Mouse (Mus musculus): ENCODE results near the gene Gm2115. TPM values are rescaled to one million over a fixed set of nuclear protein-coding genes. Genes with fewer than 3 reads are reported as not detected.
A peak's percentile ranks its signal among the peaks of the same experiment; 100 is the strongest.

Gm2115 gene
- polyA plus RNA-seq, 1 experiment from 2014 or later: 2.3 TPM

DNA sequence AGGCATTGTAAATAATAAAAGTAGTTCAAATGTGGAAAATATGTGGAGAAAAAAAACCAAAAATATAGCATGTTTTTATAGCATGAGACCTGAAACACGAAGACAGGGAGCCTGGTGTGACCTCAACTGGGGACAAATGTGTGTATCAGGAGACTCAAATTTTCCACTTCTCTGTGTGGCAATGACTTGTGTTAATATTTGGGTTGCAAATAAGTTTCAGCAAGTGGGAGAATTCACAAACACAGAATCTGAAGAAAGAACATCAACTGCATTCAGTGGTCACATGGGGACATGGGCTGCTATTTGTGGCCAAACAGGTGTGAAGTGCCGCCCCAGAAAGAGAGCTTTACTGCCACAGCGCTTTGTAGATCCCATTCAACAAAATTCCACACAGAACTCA is 67.9 kb downstream of the Gm2115 start:
- no peak for TF ChIP-seq EP300 (optimal IDR thresholded peaks at IDR 0.05)
- Histone ChIP-seq H3K27me3 (ENCODE audit: control insufficient read depth, insufficient read depth, low read length) (no peaks in the 10 kb centered on the region), H3K9me3 (ENCODE audit: control insufficient read depth, low read length) (no peaks in the 10 kb centered on the region), H3K36me3 (ENCODE audit: control insufficient read depth, insufficient read depth, low read length) (no peaks in the 10 kb centered on the region), H3K4me3 (ENCODE audit: low read depth, low read length) (no peak overlapping the region), H3K27ac (replicated peaks) (no peak overlapping the region), H3K4me2 (replicated peaks; ENCODE audit: low read depth) (no peak overlapping the region), H3K4me1 (replicated peaks; ENCODE audit: control insufficient read depth, insufficient read depth) (no peaks in the 10 kb centered on the region), H3K9ac (ENCODE audit: low read length) (no peak overlapping the region)
- no peak for DNase-seq (ENCODE audit: low spot score)
- WGBS: 81% methylated on average over 3 of the region's 3 CpGs
- ATAC-seq (ENCODE audit: low FRiP score, low TSS enrichment): no peak

GRCm38 (mm10) chr7:84600631-84601030 is 71.9 kb downstream of the Gm2115 start:
- DNase-seq (ENCODE audit: low spot score) (no peak), ATAC-seq (ENCODE audit: low FRiP score, low TSS enrichment) (no peak)
- Histone ChIP-seq H3K9ac (ENCODE audit: low read length) (no peak overlapping the region), H3K27ac (replicated peaks) (no peak overlapping the region), H3K27me3 (ENCODE audit: control insufficient read depth, insufficient read depth, low read length) (no peaks in the 10 kb centered on the region), H3K9me3 (ENCODE audit: control insufficient read depth, low read length) (no peaks in the 10 kb centered on the region), H3K4me1 (replicated peaks; ENCODE audit: control insufficient read depth, insufficient read depth) (no peaks in the 10 kb centered on the region), H3K4me2 (replicated peaks; ENCODE audit: low read depth) (no peak overlapping the region), H3K36me3 (ENCODE audit: control insufficient read depth, insufficient read depth, low read length) (no peaks in the 10 kb centered on the region), H3K4me3 (ENCODE audit: low read depth, low read length) (no peak overlapping the region)
- WGBS: 86% methylated on average over 2 of the region's 2 CpGs
- TF ChIP-seq EP300 (optimal IDR thresholded peaks at IDR 0.05): no peak
- TF ChIP-seq CTCF (IDR thresholded peaks at IDR 0.05; ENCODE audit: low read depth): no peak

DNA sequence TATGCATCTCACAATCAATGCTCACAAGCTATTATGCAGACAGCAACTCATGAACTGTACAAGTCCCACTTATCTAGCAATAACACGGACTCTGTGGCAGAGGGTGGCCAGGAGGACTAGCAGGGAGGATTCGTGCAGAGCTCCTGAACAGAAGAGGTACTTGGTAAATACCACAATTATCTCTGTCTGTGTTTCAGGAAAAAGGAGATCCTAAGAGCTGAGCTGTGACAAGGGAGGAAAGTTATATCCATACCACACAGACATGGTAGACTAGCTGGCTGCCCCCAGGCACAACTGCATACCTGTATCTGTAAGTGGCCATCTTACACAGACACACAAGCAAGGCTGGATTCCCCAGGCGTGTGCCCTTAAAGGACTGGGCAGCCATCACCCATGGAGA is 72.6 kb downstream of the Gm2115 start:
- no peak overlapping the region for H3K27ac ChIP-seq (replicated peaks)
- no peak for ATAC-seq (ENCODE audit: low FRiP score, low TSS enrichment)
- H3K36me3 ChIP-seq (ENCODE audit: control insufficient read depth, insufficient read depth, low read length): no peaks in the 10 kb centered on the region
- no peak overlapping the region for H3K4me3 ChIP-seq (ENCODE audit: low read depth, low read length)
- H3K9ac ChIP-seq (ENCODE audit: low read length): no peak overlapping the region
- H3K27me3 ChIP-seq (ENCODE audit: control insufficient read depth, insufficient read depth, low read length): no peaks in the 10 kb centered on the region
- no peak overlapping the region for H3K4me2 ChIP-seq (replicated peaks; ENCODE audit: low read depth)
- no peaks in the 10 kb centered on the region for H3K9me3 ChIP-seq (ENCODE audit: control insufficient read depth, low read length)
- no peaks in the 10 kb centered on the region for H3K4me1 ChIP-seq (replicated peaks; ENCODE audit: control insufficient read depth, insufficient read depth)
- TF ChIP-seq EP300 (optimal IDR thresholded peaks at IDR 0.05) (no peak), CTCF (IDR thresholded peaks at IDR 0.05; ENCODE audit: low read depth) (no peak)
- WGBS: 81% methylated on average over 3 of the region's 3 CpGs
- no peak for DNase-seq (ENCODE audit: low spot score)

- Histone ChIP-seq H3K9ac (ENCODE audit: low read length) (no peak overlapping the region), H3K4me2 (replicated peaks; ENCODE audit: low read depth) (no peak overlapping the region), H3K9me3 (ENCODE audit: control insufficient read depth, low read length) (no peaks in the 10 kb centered on the region), H3K36me3 (ENCODE audit: control insufficient read depth, insufficient read depth, low read length) (no peaks in the 10 kb centered on the region), H3K4me1 (replicated peaks; ENCODE audit: control insufficient read depth, insufficient read depth) (no peaks in the 10 kb centered on the region), H3K27ac (replicated peaks) (no peak overlapping the region), H3K4me3 (ENCODE audit: low read depth, low read length) (no peak overlapping the region), H3K27me3 (ENCODE audit: control insufficient read depth, insufficient read depth, low read length) (no peaks in the 10 kb centered on the region)
- WGBS: 56% methylated on average over 3 of the region's 3 CpGs
- ATAC-seq (ENCODE audit: low FRiP score, low TSS enrichment) (peak; percentile 9; the same call in 1 of the 2 replicates), DNase-seq (ENCODE audit: low spot score) (peak; percentile 19)
- TF ChIP-seq EP300 (optimal IDR thresholded peaks at IDR 0.05) (no peak), CTCF (IDR thresholded peaks at IDR 0.05; ENCODE audit: low read depth) (no peak)
Observed at GRCm38 (mm10) chr7:84604501-84604900, 75.7 kb downstream of the Gm2115 start.

GRCm38 (mm10) chr7:84605033-84605687 is 76.4 kb downstream of the Gm2115 start:
- peak overlapping the region; percentile 61 for H3K27ac ChIP-seq (replicated peaks)
- TF ChIP-seq CTCF (IDR thresholded peaks at IDR 0.05; ENCODE audit: low read depth) (no peak), EP300 (optimal IDR thresholded peaks at IDR 0.05) (no peak)
- no peaks in the 10 kb centered on the region for H3K4me1 ChIP-seq (replicated peaks; ENCODE audit: control insufficient read depth, insufficient read depth)
- ATAC-seq (ENCODE audit: low FRiP score, low TSS enrichment) (peak; percentile 53), DNase-seq (ENCODE audit: low spot score) (no peak)
- 10% methylated on average over 19 of the region's 19 CpGs for WGBS
- H3K9me3 ChIP-seq (ENCODE audit: control insufficient read depth, low read length): no peaks in the 10 kb centered on the region
- no peaks in the 10 kb centered on the region for H3K27me3 ChIP-seq (ENCODE audit: control insufficient read depth, insufficient read depth, low read length)
- H3K4me3 ChIP-seq (ENCODE audit: low read depth, low read length): peak overlapping the region; percentile 57
- peak overlapping the region; percentile 96 for H3K4me2 ChIP-seq (replicated peaks; ENCODE audit: low read depth)
- H3K9ac ChIP-seq (ENCODE audit: low read length): peak overlapping the region; percentile 63
- no peaks in the 10 kb centered on the region for H3K36me3 ChIP-seq (ENCODE audit: control insufficient read depth, insufficient read depth, low read length)

- Histone ChIP-seq H3K4me2 (replicated peaks; ENCODE audit: low read depth) (peak overlapping the region; percentile 96), H3K27me3 (ENCODE audit: control insufficient read depth, insufficient read depth, low read length) (no peaks in the 10 kb centered on the region), H3K36me3 (ENCODE audit: control insufficient read depth, insufficient read depth, low read length) (no peaks in the 10 kb centered on the region), H3K4me1 (replicated peaks; ENCODE audit: control insufficient read depth, insufficient read depth) (no peaks in the 10 kb centered on the region), H3K4me3 (ENCODE audit: low read depth, low read length) (peak overlapping the region; percentile 57), H3K9ac (ENCODE audit: low read length) (peak overlapping the region; percentile 63), H3K27ac (replicated peaks) (peak overlapping the region; percentile 61), H3K9me3 (ENCODE audit: control insufficient read depth, low read length) (no peaks in the 10 kb centered on the region)
- no peak for TF ChIP-seq EP300 (optimal IDR thresholded peaks at IDR 0.05)
- ATAC-seq (ENCODE audit: low FRiP score, low TSS enrichment): peak; percentile 94
- 0% methylated on average over 35 of the region's 36 CpGs for WGBS
- peak; percentile 90 for DNase-seq (ENCODE audit: low spot score)
Observed at GRCm38 (mm10) chr7:84605704-84606292, 77.0 kb downstream of the Gm2115 start.

Measured in stomach, postnatal 0 days (tissue).